Mouse (Mus musculus): ENCODE measurements around the gene Gm20388.

- no peak for TF ChIP-seq POLR2A (IDR thresholded peaks at IDR 0.05; ENCODE audit: low read depth, low read length)
- no peak for TF ChIP-seq CTCF (conservative IDR thresholded peaks at IDR 0.05; ENCODE audit: insufficient read depth, insufficient read length, low read depth, low read length)
Observed at GRCm38 (mm10) chr8:124323356-124323755, 4412.7 kb downstream of the Gm20388 start.

All from kidney, adult 2 months (tissue).